Mouse (Mus musculus): Measurements from ENCODE around the gene Acadm. TPM values are rescaled to one million over a fixed set of nuclear protein-coding genes. Genes with fewer than 3 reads are reported as not detected.

Acadm gene
- 51.7 and 53.4 TPM in 2 replicates for polyA plus RNA-seq (2016; fragmentation: Nextera tagmentation; extraction: Ambion mirVana)

- H3K27me3 ChIP-seq (replicated peaks) = no peaks in the 10 kb centered on the region
- peak within 1 kb of the TSS; percentile 81 for H3K27ac ChIP-seq
- H3K36me3 ChIP-seq = peaks cover 22% of the 10 kb centered on the region
- peak within 1 kb of the TSS; percentile 90 for H3K4me2 ChIP-seq
- peaks cover 43% of the 10 kb centered on the region for H3K4me1 ChIP-seq
- WGBS (ENCODE audit: insufficient replicate concordance) = under 1% methylated on average over 37 of the region's 41 CpGs
- peak within 1 kb of the TSS; percentile 86 for H3K4me3 ChIP-seq
- ATAC-seq = peak; percentile 97
- H3K9me3 ChIP-seq (replicated peaks) = no peaks in the 10 kb centered on the region
- H3K9ac ChIP-seq = peak within 1 kb of the TSS; percentile 87
Observed at GRCm38 (mm10) chr3:153944335-153944990, at the start of gene Acadm. TSS of gene Acadm (minus strand) at chr3:153944632.

GRCm38 (mm10) chr3:153984428-153985340 is 40.3 kb upstream of the Acadm start:
- H3K4me1 ChIP-seq = no peaks in the 10 kb centered on the region
- H3K27ac ChIP-seq = no peak overlapping the region
- ATAC-seq = no peak
- H3K9me3 ChIP-seq (replicated peaks) = no peaks in the 10 kb centered on the region
- H3K9ac ChIP-seq = no peak overlapping the region
- no peaks in the 10 kb centered on the region for H3K36me3 ChIP-seq
- H3K27me3 ChIP-seq (replicated peaks) = peaks cover 2% of the 10 kb centered on the region
- WGBS (ENCODE audit: insufficient replicate concordance) = 44% methylated on average over 10 of the region's 10 CpGs
- H3K4me2 ChIP-seq = no peak overlapping the region; the same call in 1 of the 2 replicates
- no peak overlapping the region for H3K4me3 ChIP-seq

GRCm38 (mm10) chr3:153980611-153981010 is 36.2 kb upstream of the Acadm start:
- peaks cover 29% of the 10 kb centered on the region for H3K27me3 ChIP-seq (replicated peaks)
- WGBS (ENCODE audit: insufficient replicate concordance) = 50% methylated on average over 2 of the region's 2 CpGs
- no peaks in the 10 kb centered on the region for H3K36me3 ChIP-seq
- no peaks in the 10 kb centered on the region for H3K9me3 ChIP-seq (replicated peaks)
- H3K9ac ChIP-seq = no peak overlapping the region
- H3K4me3 ChIP-seq = no peak overlapping the region
- ATAC-seq = no peak
- H3K4me1 ChIP-seq = no peaks in the 10 kb centered on the region
- H3K27ac ChIP-seq = no peak overlapping the region
- no peak overlapping the region for H3K4me2 ChIP-seq

GRCm38 (mm10) chr3:153975791-153976190 is 31.4 kb upstream of the Acadm start:
- Histone ChIP-seq H3K27me3 (replicated peaks) (peaks cover 76% of the 10 kb centered on the region), H3K4me2 (no peak overlapping the region), H3K9me3 (replicated peaks) (no peaks in the 10 kb centered on the region), H3K9ac (no peak overlapping the region), H3K4me3 (no peak overlapping the region), H3K36me3 (no peaks in the 10 kb centered on the region), H3K4me1 (0 out of 2 replicates have a peak, but pooled peaks cover 6% of the 10 kb centered on the region), H3K27ac (no peak overlapping the region)
- 46% methylated on average over 7 of the region's 7 CpGs for WGBS (ENCODE audit: insufficient replicate concordance)
- no peak for ATAC-seq

GRCm38 (mm10) chr3:153975060-153975459 is 30.6 kb upstream of the Acadm start:
- peaks cover 84% of the 10 kb centered on the region for H3K27me3 ChIP-seq (replicated peaks)
- WGBS (ENCODE audit: insufficient replicate concordance) = 16% methylated on average over 6 of the region's 6 CpGs

GRCm38 (mm10) chr3:153973949-153974760 is 29.7 kb upstream of the Acadm start:
- WGBS (ENCODE audit: insufficient replicate concordance) = 15% methylated on average over 18 of the region's 21 CpGs
- 0 out of 2 replicates have a peak, but pooled peaks cover 6% of the 10 kb centered on the region for H3K4me1 ChIP-seq
- no peak overlapping the region for H3K27ac ChIP-seq
- no peaks in the 10 kb centered on the region; the same call in 1 of the 2 replicates for H3K9me3 ChIP-seq (replicated peaks)
- H3K4me2 ChIP-seq = peak overlapping the region; percentile 65
- H3K9ac ChIP-seq = no peak overlapping the region
- H3K4me3 ChIP-seq = peak overlapping the region; percentile 46
- peaks cover 80% of the 10 kb centered on the region for H3K27me3 ChIP-seq (replicated peaks)
- ATAC-seq = no peak
- no peaks in the 10 kb centered on the region for H3K36me3 ChIP-seq

More at GRCm38 (mm10) chr3:153975060-153975459, 30.6 kb upstream of the Acadm start:
- Histone ChIP-seq H3K27ac (no peak overlapping the region), H3K36me3 (no peaks in the 10 kb centered on the region), H3K4me3 (no peak overlapping the region), H3K4me2 (no peak overlapping the region), H3K9me3 (replicated peaks) (no peaks in the 10 kb centered on the region), H3K9ac (no peak overlapping the region), H3K4me1 (0 out of 2 replicates have a peak, but pooled peaks cover 6% of the 10 kb centered on the region)
- no peak for ATAC-seq

- peak within 1 kb of the TSS; percentile 46 for H3K4me3 ChIP-seq
- peaks cover 76% of the 10 kb centered on the region for H3K27me3 ChIP-seq (replicated peaks)
- no peak within 1 kb of the TSS for H3K27ac ChIP-seq
- H3K9ac ChIP-seq = no peak within 1 kb of the TSS
- H3K4me1 ChIP-seq = 0 out of 2 replicates have a peak, but pooled peaks cover 6% of the 10 kb centered on the region
- WGBS (ENCODE audit: insufficient replicate concordance) = 2% methylated on average over 48 of the region's 66 CpGs
- 0 out of 2 replicates have a peak, but pooled peaks have one; percentile 15 for ATAC-seq
- no peaks in the 10 kb centered on the region; the same call in 1 of the 2 replicates for H3K9me3 ChIP-seq (replicated peaks)
- H3K36me3 ChIP-seq = no peaks in the 10 kb centered on the region
- peak within 1 kb of the TSS; percentile 65 for H3K4me2 ChIP-seq
Observed at GRCm38 (mm10) chr3:153973171-153973948, 28.9 kb upstream of the Acadm start, which contains the start of gene Slc44a5. TSS of gene Slc44a5 (plus strand) at chr3:153973436.

- Histone ChIP-seq H3K27me3 (replicated peaks) (peaks cover 45% of the 10 kb centered on the region), H3K9ac (no peak overlapping the region), H3K36me3 (no peaks in the 10 kb centered on the region), H3K9me3 (replicated peaks) (no peaks in the 10 kb centered on the region; the same call in 1 of the 2 replicates), H3K4me3 (no peak overlapping the region), H3K4me2 (no peak overlapping the region), H3K27ac (no peak overlapping the region), H3K4me1 (peaks cover 13% of the 10 kb centered on the region; the same call in 1 of the 2 replicates)
- WGBS (ENCODE audit: insufficient replicate concordance) = 73% methylated on average over 4 of the region's 4 CpGs
- no peak for ATAC-seq
Observed at GRCm38 (mm10) chr3:153969451-153969850, 25.0 kb upstream of the Acadm start.

- no peak overlapping the region for H3K27ac ChIP-seq
- H3K4me2 ChIP-seq = no peak overlapping the region
- peak; percentile 73 for ATAC-seq
- H3K27me3 ChIP-seq (replicated peaks) = peaks cover 36% of the 10 kb centered on the region
- H3K4me1 ChIP-seq = peaks cover 9% of the 10 kb centered on the region; the same call in 1 of the 2 replicates
- H3K9ac ChIP-seq = no peak overlapping the region
- no peaks in the 10 kb centered on the region; the same call in 1 of the 2 replicates for H3K9me3 ChIP-seq (replicated peaks)
- no peaks in the 10 kb centered on the region for H3K36me3 ChIP-seq
- 41% methylated on average over 4 of the region's 4 CpGs for WGBS (ENCODE audit: insufficient replicate concordance)
- no peak overlapping the region for H3K4me3 ChIP-seq
Observed at GRCm38 (mm10) chr3:153968549-153968948, 24.1 kb upstream of the Acadm start.

- Histone ChIP-seq H3K4me2 (no peak overlapping the region), H3K36me3 (no peaks in the 10 kb centered on the region), H3K27ac (no peak overlapping the region), H3K27me3 (replicated peaks) (peaks cover 25% of the 10 kb centered on the region), H3K4me1 (peaks cover 7% of the 10 kb centered on the region; the same call in 1 of the 2 replicates), H3K9ac (no peak overlapping the region), H3K9me3 (replicated peaks) (no peaks in the 10 kb centered on the region; the same call in 1 of the 2 replicates), H3K4me3 (no peak overlapping the region)
- ATAC-seq = no peak
- WGBS (ENCODE audit: insufficient replicate concordance) = 47% methylated on average over 5 of the region's 5 CpGs
Observed at GRCm38 (mm10) chr3:153967447-153967846, 23.0 kb upstream of the Acadm start.
